Mouse (Mus musculus): ENCODE results near the gene Rexo4.

Gene Rexo4

GRCm38 (mm10) chr2:26950411-26950810, 13.8 kb downstream of the Rexo4 start:
- DNase-seq (ENCODE audit: low spot score in 2 of 2), result no peak

GRCm38 (mm10) chr2:26943253-26943652, 20.9 kb downstream of the Rexo4 start:
- DNase-seq (ENCODE audit: low spot score in 2 of 2), result no peak

GRCm38 (mm10) chr2:26941539-26941938, 22.6 kb downstream of the Rexo4 start:
- no peak for DNase-seq (ENCODE audit: low spot score in 2 of 2)

- no peak for DNase-seq (ENCODE audit: low spot score in 2 of 2)
These were observed 27.8 kb downstream of the Rexo4 start for GRCm38 (mm10) chr2:26936425-26936824.

GRCm38 (mm10) chr2:26935286-26935685, 28.9 kb downstream of the Rexo4 start:
- no peak for DNase-seq (ENCODE audit: low spot score in 2 of 2)

GRCm38 (mm10) chr2:26933304-26934055, 30.7 kb downstream of the Rexo4 start, which contains the start of the genes Surf4 and Stkld1:
Gene Surf4 (minus strand): TSS chr2:26933928.
Gene Stkld1 (plus strand): TSS chr2:26934047.
- peak; percentile 78 to 83 for DNase-seq (ENCODE audit: low spot score in 2 of 2)

- DNase-seq (ENCODE audit: low spot score in 2 of 2), result no peak
These were observed 31.5 kb downstream of the Rexo4 start for GRCm38 (mm10) chr2:26932473-26933303.

- DNase-seq (ENCODE audit: low spot score in 2 of 2), result peak in 1 of 2 experiments; percentile 63
These were observed 33.8 kb downstream of the Rexo4 start for GRCm38 (mm10) chr2:26930390-26930789.

GRCm38 (mm10) chr2:26927745-26928476, 36.3 kb downstream of the Rexo4 start:
- DNase-seq (ENCODE audit: low spot score in 2 of 2), result no peak

- no peak for DNase-seq (ENCODE audit: low spot score in 2 of 2)
These were observed 42.4 kb downstream of the Rexo4 start for GRCm38 (mm10) chr2:26921784-26922183.

- DNase-seq (ENCODE audit: low spot score in 2 of 2), result no peak
These were observed 43.9 kb downstream of the Rexo4 start for GRCm38 (mm10) chr2:26920190-26920855.

- no peak for DNase-seq (ENCODE audit: low spot score in 2 of 2)
These were observed 44.5 kb downstream of the Rexo4 start for GRCm38 (mm10) chr2:26919684-26920083.

GRCm38 (mm10) chr2:26916738-26917137, 47.4 kb downstream of the Rexo4 start:
- DNase-seq (ENCODE audit: low spot score in 2 of 2), result no peak

- DNase-seq (ENCODE audit: low spot score in 2 of 2), result peak; percentile 75 to 77
These were observed 48.1 kb downstream of the Rexo4 start, which contains the start of the genes Surf2 and Surf1 for GRCm38 (mm10) chr2:26915927-26916728. Gene Surf2 (plus strand): TSS chr2:26916367. Gene Surf1 (minus strand): TSS chr2:26916530.

- no peak for DNase-seq (ENCODE audit: low spot score in 2 of 2)
These were observed 49.8 kb downstream of the Rexo4 start for GRCm38 (mm10) chr2:26914148-26914941.

- DNase-seq (ENCODE audit: low spot score in 2 of 2), result no peak
These were observed 50.6 kb downstream of the Rexo4 start for GRCm38 (mm10) chr2:26913416-26914147.

- no peak for DNase-seq (ENCODE audit: low spot score in 2 of 2)
These were observed 51.9 kb downstream of the Rexo4 start for GRCm38 (mm10) chr2:26912253-26912770.

GRCm38 (mm10) chr2:26910994-26911765, 53.0 kb downstream of the Rexo4 start:
- no peak for DNase-seq (ENCODE audit: low spot score in 2 of 2)

Measured in frontal cortex, postnatal 25 days (tissue).